Mouse (Mus musculus) intestine, embryonic 14.5 days (tissue): ENCODE results near the gene Trmt11. TPM values are rescaled to one million over a fixed set of nuclear protein-coding genes. Genes with fewer than 3 reads are reported as not detected.
"Not testable (repeated sequence)": the region's sequence is repeated elsewhere in the genome, so short reads cannot be mapped to it uniquely, and the experiment has no call there.

Experiments
- ATAC-seq: fragments of 200-750 bp; cut with Nextera tagmentation; replicated peaks from 2 replicates; pipeline ENCODE4 v1.8.0; 2017; ENCODE audit warnings: low read depth, moderate number of reproducible peaks, moderate TSS enrichment, moderate library complexity; ENCODE audit not compliant: low FRiP score, low TSS enrichment
- DNase-seq: peaks from one replicate; pipeline ENCODE4 v3.0.0-alpha.2; 2018; ENCODE audit warnings: low spot score
- H3K27ac ChIP-seq: fragments of 300-500 bp; sonication (generic); 2 replicates; pipeline ENCODE4 v1.5.1; 2014; ENCODE audit warnings: low read depth, mild to moderate bottlenecking, control low read depth
- H3K27me3 ChIP-seq: fragments of 300-500 bp; sonication (generic); replicated peaks from 2 replicates; pipeline ENCODE4 v1.6.1; 2014; ENCODE audit warnings: low read length, control low read depth; ENCODE audit not compliant: control insufficient read depth, insufficient read depth
- H3K36me3 ChIP-seq: fragments of 300-500 bp; sonication (generic); 2 replicates; pipeline ENCODE4 v1.6.1; 2014; ENCODE audit warnings: low read length, control low read depth; ENCODE audit not compliant: control insufficient read depth, insufficient read depth
- H3K4me1 ChIP-seq: fragments of 300-500 bp; sonication (generic); replicated peaks from 2 replicates; pipeline ENCODE4 v1.6.1; 2014; ENCODE audit warnings: low read length, control low read depth, mixed read lengths; ENCODE audit not compliant: control insufficient read depth, insufficient read depth
- H3K4me2 ChIP-seq: fragments of 300-500 bp; sonication (generic); 2 replicates; pipeline ENCODE4 v1.6.1; 2014; ENCODE audit warnings: low read length
- H3K4me3 ChIP-seq: fragments of 300-500 bp; sonication (generic); 2 replicates; pipeline ENCODE4 v1.5.1; 2014; ENCODE audit warnings: low read depth, low read length, control low read depth, mixed read lengths
- H3K9ac ChIP-seq: fragments of 300-500 bp; sonication (generic); 2 replicates; pipeline ENCODE4 v1.6.1; 2014; ENCODE audit warnings: mild to moderate bottlenecking, low read length
- H3K9me3 ChIP-seq: fragments of 300-500 bp; sonication (generic); 2 replicates; pipeline ENCODE4 v1.6.1; 2016; ENCODE audit warnings: low read length, control low read depth; ENCODE audit not compliant: control insufficient read depth
- WGBS: fragments of 180-500 bp; shearing (Covaris S2); extraction: QIAGEN DNeasy Blood & Tissue Kit; methylation state at CpG from one replicate; pipeline ENCODE4 v1.1.7; 2014; 5-methylcytosine and 5-hydroxymethylcytosine counted together
- polyA plus RNA-seq: library from polyadenylated mRNA; unstranded; fragments of >200 nt; fragmentation: Nextera tagmentation; extraction: Ambion mirVana; gene quantifications from 2 replicates; pipeline ENCODE4 v1.2.1, GENCODE M21; 2014

Trmt11 gene
- polyA plus RNA-seq, result 30.6 and 31.4 TPM in 2 replicates

DNA sequence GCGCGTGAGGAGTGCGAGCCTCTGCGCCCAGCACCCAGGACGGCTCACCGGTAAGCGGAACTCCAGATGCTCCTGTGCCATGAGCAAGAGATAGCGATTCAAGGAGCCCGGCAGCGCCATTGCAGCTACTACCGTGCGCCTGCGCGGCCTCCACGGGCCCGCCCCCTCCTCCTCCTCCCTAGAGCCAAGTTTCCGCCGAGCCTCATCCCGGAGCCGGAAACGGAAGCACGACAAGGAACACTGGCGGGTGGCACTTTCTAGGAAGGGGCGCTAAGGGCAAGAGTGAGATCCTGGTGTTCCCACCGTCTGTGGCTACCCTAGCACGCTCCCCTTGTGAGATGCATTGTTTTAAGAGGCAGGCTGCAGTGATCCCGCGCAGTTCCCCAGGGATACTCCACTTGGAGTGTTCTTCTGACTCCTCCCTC lies at the start of gene Trmt11:
Gene Trmt11, minus strand, starts transcription at position 208 of the 425 bp plus-strand sequence.
- H3K27ac ChIP-seq, result peak within 1 kb of the TSS; percentile 62
- peak within 1 kb of the TSS; percentile 87 for H3K4me3 ChIP-seq
- no peaks in the 10 kb centered on the region for H3K27me3 ChIP-seq
- H3K4me2 ChIP-seq, result peak within 1 kb of the TSS; percentile 69
- DNase-seq (peak; percentile 92), ATAC-seq (peak; percentile 95)
- H3K9me3 ChIP-seq, result no peaks in the 10 kb centered on the region
- H3K4me1 ChIP-seq, result peaks cover 7% of the 10 kb centered on the region; the same call in 1 of the 2 replicates
- 0% methylated on average over 26 of the region's 28 CpGs for WGBS
- H3K36me3 ChIP-seq, result peaks cover 22% of the 10 kb centered on the region
- peak within 1 kb of the TSS; percentile 84 for H3K9ac ChIP-seq

- Histone ChIP-seq H3K27me3 (no peaks in the 10 kb centered on the region), H3K4me1 (no peaks in the 10 kb centered on the region), H3K9me3 (no peaks in the 10 kb centered on the region), H3K9ac (no peak overlapping the region), H3K36me3 (peaks cover 15% of the 10 kb centered on the region; the same call in 1 of the 2 replicates), H3K4me3 (no peak overlapping the region), H3K27ac (no peak overlapping the region), H3K4me2 (no peak overlapping the region)
- DNase-seq, result no peak
- no peak for ATAC-seq
- 46% methylated on average over 2 of the region's 2 CpGs for WGBS
Observed at GRCm38 (mm10) chr10:30647681-30648080, 47.1 kb upstream of the Trmt11 start.

DNA sequence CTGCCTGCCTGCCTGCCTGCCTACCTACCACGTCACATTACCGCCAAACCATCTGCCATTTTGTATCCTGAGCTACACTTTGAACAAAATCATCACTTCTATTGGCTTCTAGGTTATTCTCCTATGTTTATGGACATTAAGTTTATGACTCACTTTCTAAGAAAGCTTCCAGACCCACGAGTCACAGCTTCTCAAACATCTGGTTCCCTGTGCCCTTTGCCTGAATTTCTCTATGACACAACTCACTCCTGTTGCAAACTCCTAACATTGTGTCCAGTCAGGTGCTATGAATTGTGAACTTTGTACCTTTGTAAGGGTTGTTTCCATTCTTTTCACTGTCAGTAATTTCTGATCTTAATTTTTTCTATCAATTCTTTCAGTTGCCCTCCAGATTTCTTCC lies 37.7 kb upstream of the Trmt11 start:
- DNase-seq, result no peak

DNA sequence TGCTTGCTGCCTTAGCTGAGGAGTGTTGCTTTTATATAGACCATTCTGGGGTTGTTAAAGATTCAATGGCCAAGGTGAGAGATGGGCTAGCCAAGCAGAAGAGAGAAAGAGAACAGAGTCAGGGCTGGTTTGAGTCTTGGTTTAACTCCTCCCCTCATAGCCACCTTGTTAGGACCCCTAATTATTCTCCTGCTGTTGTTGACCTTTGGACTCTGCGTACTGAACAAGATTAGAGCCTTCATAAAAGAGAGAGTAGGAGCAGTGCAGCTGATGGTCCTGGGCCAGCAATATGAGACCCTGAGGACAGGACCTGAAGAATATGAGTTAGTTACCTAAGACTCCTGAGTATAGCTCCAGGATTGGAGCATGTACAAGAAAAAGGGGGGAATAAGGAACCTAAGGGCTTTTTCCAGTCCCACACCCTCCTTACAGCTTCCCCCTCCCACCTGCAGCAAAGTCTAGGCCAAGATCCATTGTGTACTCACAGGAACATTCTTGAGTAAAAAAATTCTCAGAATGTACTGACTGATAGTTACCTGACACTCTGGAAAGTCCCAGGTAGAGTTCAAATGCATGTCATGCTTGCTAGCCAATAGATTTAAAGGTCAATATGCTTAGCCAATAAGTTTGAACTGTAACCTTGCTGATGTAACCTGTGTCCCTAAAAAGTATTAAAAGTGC lies 36.1 kb upstream of the Trmt11 start:
- H3K36me3 ChIP-seq, H3K27me3 ChIP-seq, H3K9me3 ChIP-seq, DNase-seq, H3K4me2 ChIP-seq, H3K27ac ChIP-seq, H3K9ac ChIP-seq, H3K4me3 ChIP-seq, H3K4me1 ChIP-seq: not testable (repeated sequence)
- 0 out of 2 replicates have a peak, but pooled peaks have one; percentile 64 for ATAC-seq
- WGBS, result 73% methylated on average over 1 of the region's 1 CpGs

More for the DNA sequence above, 37.7 kb upstream of the Trmt11 start:
- Histone ChIP-seq H3K4me3 (no peak overlapping the region), H3K9ac (no peak overlapping the region), H3K27ac (no peak overlapping the region), H3K4me1 (no peaks in the 10 kb centered on the region), H3K4me2 (no peak overlapping the region), H3K36me3 (no peaks in the 10 kb centered on the region), H3K9me3 (no peaks in the 10 kb centered on the region), H3K27me3 (no peaks in the 10 kb centered on the region)
- no peak for ATAC-seq
- WGBS, result 74% methylated on average over 3 of the region's 3 CpGs

DNA sequence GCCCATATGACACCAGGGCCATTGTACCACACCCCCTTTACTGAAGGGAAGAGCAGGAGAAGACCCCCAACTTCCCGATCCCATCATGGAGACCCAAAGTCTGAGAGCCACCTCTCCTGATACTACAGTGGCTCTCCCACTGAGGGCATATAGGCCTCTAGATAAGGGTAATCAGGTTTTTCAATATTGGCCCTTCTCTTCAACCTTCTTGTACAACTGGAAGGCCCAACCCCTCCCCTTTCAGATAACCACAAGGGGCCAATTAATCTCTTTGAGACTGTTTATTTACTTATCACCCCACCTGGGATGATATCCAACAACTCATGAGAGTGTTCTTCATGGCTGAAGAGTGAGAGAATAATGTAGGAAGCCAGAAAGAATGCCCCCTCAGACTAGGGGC lies 32.2 kb upstream of the Trmt11 start:
- no peak overlapping the region for H3K27ac ChIP-seq
- no peak overlapping the region for H3K4me3 ChIP-seq
- H3K9ac ChIP-seq, result no peak overlapping the region
- no peak for DNase-seq
- H3K4me1 ChIP-seq, result no peaks in the 10 kb centered on the region
- H3K27me3 ChIP-seq, result no peaks in the 10 kb centered on the region
- H3K9me3 ChIP-seq, result no peaks in the 10 kb centered on the region
- H3K4me2 ChIP-seq, result no peak overlapping the region
- no peaks in the 10 kb centered on the region for H3K36me3 ChIP-seq
- no peak for ATAC-seq
- WGBS, result 91% methylated on average over 1 of the region's 1 CpGs

- no peaks in the 10 kb centered on the region for H3K36me3 ChIP-seq
- H3K4me1 ChIP-seq, result no peaks in the 10 kb centered on the region
- DNase-seq, result no peak
- no peaks in the 10 kb centered on the region for H3K27me3 ChIP-seq
- H3K4me2 ChIP-seq, result no peak overlapping the region
- no peak overlapping the region for H3K27ac ChIP-seq
- H3K9ac ChIP-seq, result no peak overlapping the region
- ATAC-seq, result no peak
- H3K9me3 ChIP-seq, result no peaks in the 10 kb centered on the region
- no peak overlapping the region for H3K4me3 ChIP-seq
Observed at GRCm38 (mm10) chr10:30629977-30630376, 29.4 kb upstream of the Trmt11 start.

DNA sequence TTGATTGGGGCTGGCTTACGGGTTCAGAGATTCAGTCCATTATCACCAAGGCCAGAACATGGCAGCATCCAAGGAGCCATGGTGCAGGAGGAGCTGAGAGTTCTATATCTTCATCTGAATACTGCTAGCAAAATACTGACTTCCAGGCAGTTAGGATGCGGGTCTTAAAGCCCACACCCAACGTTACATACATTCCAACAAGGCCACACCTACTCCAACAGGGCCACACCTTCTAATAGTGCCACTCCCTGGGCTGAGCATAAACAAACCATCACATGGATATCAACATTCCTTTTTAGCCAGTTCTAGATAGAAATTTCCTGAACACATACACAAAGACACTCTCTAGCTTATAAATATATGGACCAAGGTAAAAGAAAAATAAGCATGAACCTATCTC lies 29.0 kb upstream of the Trmt11 start, which contains the start of gene Hint3:
Gene Hint3, minus strand, starts transcription at position 120 of the 400 bp plus-strand sequence.
- Histone ChIP-seq H3K4me2 (no peak within 1 kb of the TSS), H3K27me3 (no peaks in the 10 kb centered on the region), H3K4me1 (no peaks in the 10 kb centered on the region), H3K4me3 (no peak within 1 kb of the TSS), H3K9me3 (no peaks in the 10 kb centered on the region), H3K9ac (no peak within 1 kb of the TSS), H3K36me3 (no peaks in the 10 kb centered on the region), H3K27ac (no peak within 1 kb of the TSS)
- WGBS, result 79% methylated on average over 3 of the region's 3 CpGs
- no peak for DNase-seq
- ATAC-seq, result no peak

- not testable (repeated sequence) for ATAC-seq, H3K4me1 ChIP-seq, H3K4me3 ChIP-seq, DNase-seq, H3K4me2 ChIP-seq, H3K36me3 ChIP-seq, H3K27ac ChIP-seq, H3K9me3 ChIP-seq, H3K27me3 ChIP-seq, H3K9ac ChIP-seq
- 93% methylated on average over 11 of the region's 11 CpGs for WGBS
Observed at GRCm38 (mm10) chr10:30628444-30628843, 27.9 kb upstream of the Trmt11 start.

GRCm38 (mm10) chr10:30627548-30627947 lies 27.0 kb upstream of the Trmt11 start:
- DNase-seq (no peak), ATAC-seq (no peak)
- H3K27ac ChIP-seq, result no peak overlapping the region
- H3K4me3 ChIP-seq, result no peak overlapping the region
- H3K4me2 ChIP-seq, result no peak overlapping the region
- no peaks in the 10 kb centered on the region for H3K36me3 ChIP-seq
- H3K4me1 ChIP-seq, result no peaks in the 10 kb centered on the region
- no peaks in the 10 kb centered on the region for H3K9me3 ChIP-seq
- WGBS, result 9% methylated on average over 1 of the region's 1 CpGs
- H3K9ac ChIP-seq, result no peak overlapping the region
- H3K27me3 ChIP-seq, result no peaks in the 10 kb centered on the region
